Mouse (Mus musculus): Measurements from ENCODE around the gene Bco2. TPM values are rescaled to one million over a fixed set of nuclear protein-coding genes. Genes with fewer than 3 reads are reported as not detected.

Bco2 gene
- polyA plus RNA-seq, 1 experiment from 2014 or later = 0.87 TPM

DNA sequence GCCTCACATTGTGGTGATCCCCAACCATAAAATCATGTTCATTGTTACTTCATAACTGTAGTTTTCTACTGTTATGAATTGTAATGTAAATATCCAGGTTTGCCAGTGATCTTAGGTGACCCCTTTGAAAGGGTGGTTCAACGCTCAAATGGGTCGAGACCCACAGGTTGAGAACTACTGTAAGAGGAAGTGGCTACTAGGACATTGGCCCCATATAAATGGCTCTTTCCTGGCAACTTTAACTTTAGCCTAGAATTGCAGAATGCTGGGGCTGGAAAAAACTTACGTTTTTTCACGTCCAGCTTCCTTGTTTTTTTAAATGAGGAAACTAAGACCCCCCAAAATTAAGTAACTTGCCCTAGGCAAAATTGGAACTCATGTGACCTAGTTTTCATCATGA lies 12.4 kb upstream of the Bco2 start:
- H3K9ac ChIP-seq (ENCODE audit: low read depth, low read length) = no peak overlapping the region
- no peak for ATAC-seq (ENCODE audit: low read depth)
- H3K27me3 ChIP-seq (ENCODE audit: control insufficient read depth, insufficient read depth, low read depth, low read length) = no peaks in the 10 kb centered on the region
- no peaks in the 10 kb centered on the region for H3K4me1 ChIP-seq (ENCODE audit: control insufficient read depth, low read depth, low read length)
- WGBS (ENCODE audit: insufficient replicate concordance) = 47% methylated on average over 4 of the region's 4 CpGs
- no peaks in the 10 kb centered on the region for H3K36me3 ChIP-seq (ENCODE audit: control insufficient read depth, insufficient read depth)
- H3K9me3 ChIP-seq (replicated peaks; ENCODE audit: control insufficient read depth, low read length) = no peaks in the 10 kb centered on the region
- no peak overlapping the region for H3K27ac ChIP-seq (ENCODE audit: low read length)
- H3K4me3 ChIP-seq (ENCODE audit: low read depth, low read length) = no peak overlapping the region
- no peak overlapping the region for H3K4me2 ChIP-seq (ENCODE audit: low read depth, low read length)

DNA sequence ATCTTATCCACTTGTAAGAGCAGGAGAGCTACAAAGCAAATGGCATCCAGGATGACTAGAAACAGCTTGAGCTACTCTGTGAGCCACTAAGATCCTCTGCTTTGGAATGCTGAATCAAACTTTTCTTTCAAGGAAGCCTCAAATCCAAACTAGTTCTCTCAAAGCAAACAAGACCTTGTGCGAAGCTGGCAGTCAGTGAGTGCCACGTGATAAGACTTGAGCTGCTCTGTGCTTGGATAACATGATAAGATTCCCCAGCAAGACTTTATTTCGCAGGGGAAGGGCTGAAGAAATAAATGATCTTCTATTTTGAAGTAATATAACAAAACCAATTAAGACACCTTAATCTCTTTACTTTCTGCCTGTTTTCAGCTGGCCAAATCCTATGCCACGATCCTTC lies 11.0 kb upstream of the Bco2 start:
- no peak overlapping the region for H3K4me2 ChIP-seq (ENCODE audit: low read depth, low read length)
- no peak overlapping the region for H3K9ac ChIP-seq (ENCODE audit: low read depth, low read length)
- no peak overlapping the region for H3K27ac ChIP-seq (ENCODE audit: low read length)
- no peaks in the 10 kb centered on the region for H3K27me3 ChIP-seq (ENCODE audit: control insufficient read depth, insufficient read depth, low read depth, low read length)
- no peaks in the 10 kb centered on the region for H3K4me1 ChIP-seq (ENCODE audit: control insufficient read depth, low read depth, low read length)
- no peaks in the 10 kb centered on the region for H3K9me3 ChIP-seq (replicated peaks; ENCODE audit: control insufficient read depth, low read length)
- H3K36me3 ChIP-seq (ENCODE audit: control insufficient read depth, insufficient read depth) = no peaks in the 10 kb centered on the region
- ATAC-seq (ENCODE audit: low read depth) = no peak
- WGBS (ENCODE audit: insufficient replicate concordance) = 33% methylated on average over 4 of the region's 4 CpGs
- no peak overlapping the region for H3K4me3 ChIP-seq (ENCODE audit: low read depth, low read length)

DNA sequence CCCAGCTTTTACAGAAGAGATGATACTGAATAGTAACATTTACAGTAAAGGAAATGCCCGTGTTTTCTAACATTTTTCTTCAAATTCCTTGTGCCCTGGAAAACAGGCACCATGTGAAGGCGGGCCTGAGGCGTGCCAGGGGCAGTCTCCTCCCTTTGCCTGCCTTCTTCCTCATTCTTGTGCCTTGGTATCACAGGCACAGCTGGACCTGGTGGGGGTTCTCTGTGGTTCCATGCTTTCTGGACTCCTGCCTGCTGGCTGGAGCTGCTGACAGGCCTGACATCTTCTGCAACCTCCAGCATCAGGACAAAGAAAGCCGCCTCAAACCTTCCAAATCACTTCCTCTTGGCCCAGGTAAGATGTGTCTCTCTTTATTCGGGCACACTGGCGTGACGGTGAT lies 10.2 kb upstream of the Bco2 start:
- Histone ChIP-seq H3K4me3 (ENCODE audit: low read depth, low read length) (no peak overlapping the region), H3K27me3 (ENCODE audit: control insufficient read depth, insufficient read depth, low read depth, low read length) (no peaks in the 10 kb centered on the region), H3K9me3 (replicated peaks; ENCODE audit: control insufficient read depth, low read length) (no peaks in the 10 kb centered on the region), H3K27ac (ENCODE audit: low read length) (no peak overlapping the region), H3K36me3 (ENCODE audit: control insufficient read depth, insufficient read depth) (no peaks in the 10 kb centered on the region), H3K4me2 (ENCODE audit: low read depth, low read length) (no peak overlapping the region), H3K4me1 (ENCODE audit: control insufficient read depth, low read depth, low read length) (no peaks in the 10 kb centered on the region), H3K9ac (ENCODE audit: low read depth, low read length) (no peak overlapping the region)
- ATAC-seq (ENCODE audit: low read depth) = no peak
- 59% methylated on average over 7 of the region's 7 CpGs for WGBS (ENCODE audit: insufficient replicate concordance)

DNA sequence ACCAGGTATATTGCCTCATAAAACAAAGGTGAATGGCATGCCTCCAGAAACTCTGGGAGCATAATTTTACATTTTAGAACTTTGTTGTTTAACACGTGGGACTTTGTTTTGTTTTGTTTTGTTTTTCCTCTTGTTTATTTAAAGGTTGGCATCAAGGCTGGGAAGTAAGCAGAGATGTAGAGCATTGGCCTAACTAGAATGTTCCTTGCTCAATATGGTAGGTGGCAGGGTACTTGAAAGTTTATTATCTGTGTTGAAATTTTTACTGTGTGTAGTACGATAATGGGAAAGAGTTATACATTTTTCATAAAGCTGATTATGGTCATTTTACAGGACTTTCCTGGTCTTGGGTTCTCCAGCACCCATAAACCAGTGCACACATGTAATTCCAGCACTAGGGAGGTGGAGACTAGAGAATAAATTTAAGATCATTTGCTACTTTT lies 7.0 kb upstream of the Bco2 start:
- Histone ChIP-seq H3K9ac (ENCODE audit: low read depth, low read length) (no peak overlapping the region), H3K9me3 (replicated peaks; ENCODE audit: control insufficient read depth, low read length) (no peaks in the 10 kb centered on the region), H3K4me1 (ENCODE audit: control insufficient read depth, low read depth, low read length) (no peaks in the 10 kb centered on the region), H3K36me3 (ENCODE audit: control insufficient read depth, insufficient read depth) (no peaks in the 10 kb centered on the region), H3K27ac (ENCODE audit: low read length) (no peak overlapping the region), H3K27me3 (ENCODE audit: control insufficient read depth, insufficient read depth, low read depth, low read length) (no peaks in the 10 kb centered on the region), H3K4me3 (ENCODE audit: low read depth, low read length) (no peak overlapping the region), H3K4me2 (ENCODE audit: low read depth, low read length) (no peak overlapping the region)
- 61% methylated on average over 2 of the region's 2 CpGs for WGBS (ENCODE audit: insufficient replicate concordance)
- no peak for ATAC-seq (ENCODE audit: low read depth)

DNA sequence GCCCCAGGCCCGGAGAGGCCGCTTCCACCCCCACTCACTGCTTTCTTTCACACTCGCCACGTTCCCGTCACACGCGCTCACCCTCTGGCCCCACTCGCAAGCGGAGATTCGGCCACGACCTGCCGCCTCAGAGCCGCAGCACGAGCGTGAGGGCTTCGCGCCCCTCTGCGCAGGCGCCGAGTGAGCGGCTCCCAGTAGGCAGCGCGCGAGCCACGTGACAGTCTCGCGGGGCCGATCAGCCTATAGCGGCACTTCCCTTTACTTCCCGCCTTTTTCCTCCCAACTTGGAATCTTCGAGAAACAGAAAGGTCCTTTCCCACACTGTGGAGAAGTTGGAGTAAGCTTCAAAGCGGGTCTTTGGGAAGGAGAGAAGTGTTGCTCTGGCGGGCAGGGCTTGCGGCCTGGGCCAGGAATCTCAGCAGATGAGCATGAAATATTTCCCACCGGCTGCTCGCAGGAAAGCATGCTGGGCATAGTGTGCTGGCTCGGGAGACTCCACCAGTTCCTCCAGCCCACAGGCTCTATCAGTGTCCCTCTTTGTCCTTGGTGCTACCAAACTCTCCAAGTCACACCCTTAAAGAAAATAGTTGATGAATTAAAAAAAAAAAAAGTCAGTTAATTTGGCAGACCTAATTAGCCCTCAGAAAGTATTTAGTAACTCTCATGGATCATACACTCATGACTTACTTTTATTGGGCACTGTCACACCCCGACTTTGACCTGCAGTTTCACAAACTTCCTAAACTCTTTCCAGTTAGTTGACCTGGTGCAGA lies 6.3 kb upstream of the Bco2 start, which contains the start of gene Tex12:
Gene Tex12, minus strand, starts transcription at position 181 of the 773 bp plus-strand sequence.
- no peaks in the 10 kb centered on the region for H3K4me1 ChIP-seq (ENCODE audit: control insufficient read depth, low read depth, low read length)
- WGBS (ENCODE audit: insufficient replicate concordance) = 82% methylated on average over 38 of the region's 38 CpGs
- no peaks in the 10 kb centered on the region for H3K9me3 ChIP-seq (replicated peaks; ENCODE audit: control insufficient read depth, low read length)
- no peak within 1 kb of the TSS for H3K4me3 ChIP-seq (ENCODE audit: low read depth, low read length)
- H3K36me3 ChIP-seq (ENCODE audit: control insufficient read depth, insufficient read depth) = no peaks in the 10 kb centered on the region
- no peak for ATAC-seq (ENCODE audit: low read depth)
- H3K27ac ChIP-seq (ENCODE audit: low read length) = no peak within 1 kb of the TSS
- no peaks in the 10 kb centered on the region for H3K27me3 ChIP-seq (ENCODE audit: control insufficient read depth, insufficient read depth, low read depth, low read length)
- no peak within 1 kb of the TSS for H3K9ac ChIP-seq (ENCODE audit: low read depth, low read length)
- H3K4me2 ChIP-seq (ENCODE audit: low read depth, low read length) = no peak within 1 kb of the TSS

DNA sequence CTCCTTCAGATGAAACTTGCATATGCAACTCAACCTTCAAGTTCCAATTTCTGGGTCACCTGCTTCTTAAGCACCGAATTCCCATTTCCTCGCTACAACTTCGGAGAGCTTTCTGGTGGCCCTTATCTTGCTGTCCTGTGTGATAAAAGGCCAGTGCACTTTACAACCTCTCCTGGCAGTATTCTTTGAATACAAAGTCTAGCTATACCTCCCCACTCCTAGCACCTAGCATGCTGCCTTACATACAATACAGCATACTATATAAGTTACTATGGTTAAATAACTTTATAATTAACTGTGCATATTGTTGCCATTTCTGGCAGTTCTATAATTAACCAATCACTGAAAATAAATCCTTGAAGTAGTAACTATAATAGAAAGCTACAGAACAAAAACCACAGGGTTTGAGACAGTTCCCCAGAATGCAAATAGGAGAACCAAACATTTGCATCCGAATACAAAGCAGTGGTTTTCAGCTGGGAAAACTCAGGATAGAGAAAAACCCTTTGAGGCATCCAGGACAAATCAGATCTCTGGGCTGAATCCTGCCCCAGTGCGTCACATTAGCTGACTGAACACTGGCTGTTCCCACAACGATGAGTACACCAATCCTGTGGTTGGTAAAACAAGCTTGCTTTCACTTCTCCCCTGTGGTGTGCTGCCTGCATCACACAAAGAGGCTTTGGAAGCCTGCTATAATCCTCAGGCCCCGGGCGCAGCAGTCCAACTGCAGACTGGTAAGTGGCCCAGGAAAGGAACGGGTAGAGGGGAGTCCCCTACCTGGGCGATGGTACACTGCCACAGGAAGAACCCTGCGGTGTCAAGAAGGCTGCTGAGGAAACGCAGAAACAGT lies 514 bp downstream of the Bco2 start, which contains the start of gene Il18:
Gene Il18, plus strand, starts transcription at position 587 of the 853 bp plus-strand sequence.
- Histone ChIP-seq H3K36me3 (ENCODE audit: control insufficient read depth, insufficient read depth) (no peaks in the 10 kb centered on the region), H3K27me3 (ENCODE audit: control insufficient read depth, insufficient read depth, low read depth, low read length) (no peaks in the 10 kb centered on the region), H3K27ac (ENCODE audit: low read length) (no peak within 1 kb of the TSS), H3K4me3 (ENCODE audit: low read depth, low read length) (peak within 1 kb of the TSS; percentile 11; the same call in 1 of the 2 replicates), H3K4me2 (ENCODE audit: low read depth, low read length) (peak within 1 kb of the TSS; percentile 37; the same call in 1 of the 2 replicates), H3K9me3 (replicated peaks; ENCODE audit: control insufficient read depth, low read length) (no peaks in the 10 kb centered on the region), H3K4me1 (ENCODE audit: control insufficient read depth, low read depth, low read length) (no peaks in the 10 kb centered on the region), H3K9ac (ENCODE audit: low read depth, low read length) (no peak within 1 kb of the TSS)
- 25% methylated on average over 12 of the region's 12 CpGs for WGBS (ENCODE audit: insufficient replicate concordance)
- ATAC-seq (ENCODE audit: low read depth) = peak; percentile 21; the same call in 1 of the 2 replicates

DNA sequence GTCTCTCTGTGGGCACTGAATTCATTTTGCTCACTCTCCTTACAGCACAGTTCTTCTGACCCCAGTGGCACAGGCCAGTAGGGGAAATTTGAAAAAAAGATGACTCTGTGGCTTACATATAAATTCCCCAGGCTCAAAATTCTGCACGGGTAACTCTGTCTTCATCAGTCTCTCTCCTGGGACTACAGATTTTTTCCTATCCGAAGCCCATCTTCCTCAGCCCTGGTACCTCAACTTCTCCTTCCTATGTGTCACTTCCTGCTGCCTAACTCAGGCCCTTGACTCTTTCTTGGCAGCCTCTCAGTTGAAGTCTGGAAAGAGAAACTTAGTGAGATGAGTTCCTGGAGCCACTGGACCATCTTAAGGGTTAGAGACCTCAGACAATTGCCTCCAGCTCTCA lies 1.4 kb downstream of the Bco2 start:
- H3K4me2 ChIP-seq (ENCODE audit: low read depth, low read length) = no peak overlapping the region
- H3K9ac ChIP-seq (ENCODE audit: low read depth, low read length) = no peak overlapping the region
- H3K4me1 ChIP-seq (ENCODE audit: control insufficient read depth, low read depth, low read length) = no peaks in the 10 kb centered on the region
- H3K9me3 ChIP-seq (replicated peaks; ENCODE audit: control insufficient read depth, low read length) = no peaks in the 10 kb centered on the region
- ATAC-seq (ENCODE audit: low read depth) = no peak
- no peaks in the 10 kb centered on the region for H3K36me3 ChIP-seq (ENCODE audit: control insufficient read depth, insufficient read depth)
- 19% methylated on average over 2 of the region's 2 CpGs for WGBS (ENCODE audit: insufficient replicate concordance)
- no peak overlapping the region for H3K27ac ChIP-seq (ENCODE audit: low read length)
- H3K4me3 ChIP-seq (ENCODE audit: low read depth, low read length) = no peak overlapping the region
- H3K27me3 ChIP-seq (ENCODE audit: control insufficient read depth, insufficient read depth, low read depth, low read length) = no peaks in the 10 kb centered on the region

DNA sequence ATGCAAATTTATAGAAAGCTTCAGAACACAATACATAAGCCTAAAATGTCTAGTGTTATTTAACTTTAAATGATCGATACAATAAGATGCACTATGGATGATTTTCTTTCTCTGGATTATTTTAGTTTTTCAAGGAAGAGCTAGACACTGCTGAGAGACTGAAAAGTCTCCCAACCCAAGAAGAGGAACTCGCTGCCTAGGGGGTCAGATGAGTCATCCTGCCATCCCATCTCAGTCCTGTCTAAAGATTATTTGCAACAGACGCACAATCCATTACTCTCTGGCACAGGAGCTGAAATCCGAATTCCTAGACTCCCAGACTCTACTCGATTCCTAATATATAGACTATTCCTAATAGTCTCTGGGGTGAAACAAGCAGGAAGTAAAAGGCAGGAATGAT lies 2.8 kb downstream of the Bco2 start:
- WGBS (ENCODE audit: insufficient replicate concordance) = 37% methylated on average over 5 of the region's 5 CpGs
- H3K27ac ChIP-seq (ENCODE audit: low read length) = no peak overlapping the region
- H3K4me1 ChIP-seq (ENCODE audit: control insufficient read depth, low read depth, low read length) = no peaks in the 10 kb centered on the region
- ATAC-seq (ENCODE audit: low read depth) = no peak
- no peak overlapping the region for H3K4me3 ChIP-seq (ENCODE audit: low read depth, low read length)
- H3K27me3 ChIP-seq (ENCODE audit: control insufficient read depth, insufficient read depth, low read depth, low read length) = no peaks in the 10 kb centered on the region
- H3K9ac ChIP-seq (ENCODE audit: low read depth, low read length) = no peak overlapping the region
- H3K4me2 ChIP-seq (ENCODE audit: low read depth, low read length) = no peak overlapping the region
- H3K9me3 ChIP-seq (replicated peaks; ENCODE audit: control insufficient read depth, low read length) = no peaks in the 10 kb centered on the region
- no peaks in the 10 kb centered on the region for H3K36me3 ChIP-seq (ENCODE audit: control insufficient read depth, insufficient read depth)

DNA sequence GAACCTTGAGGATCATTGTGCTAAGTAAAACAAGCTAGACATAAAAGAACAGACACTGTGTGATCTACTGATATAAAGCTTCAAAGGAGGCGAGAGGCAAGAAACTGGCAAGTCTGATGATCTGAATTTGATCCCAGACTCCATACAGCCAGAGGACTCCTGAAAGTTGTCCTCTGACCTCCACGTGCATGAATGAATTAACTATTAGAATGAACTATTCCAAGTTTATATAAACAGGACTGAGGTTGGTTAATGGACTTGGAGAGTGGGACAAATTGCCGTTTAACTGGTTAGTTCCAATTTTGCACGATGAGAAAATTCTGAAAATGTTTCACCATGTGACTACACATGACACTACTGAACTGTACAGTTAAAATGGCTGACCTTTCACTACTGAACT lies 6.0 kb downstream of the Bco2 start:
- Histone ChIP-seq H3K36me3 (ENCODE audit: control insufficient read depth, insufficient read depth) (no peaks in the 10 kb centered on the region), H3K27me3 (ENCODE audit: control insufficient read depth, insufficient read depth, low read depth, low read length) (no peaks in the 10 kb centered on the region), H3K27ac (ENCODE audit: low read length) (no peak overlapping the region), H3K4me2 (ENCODE audit: low read depth, low read length) (no peak overlapping the region), H3K4me1 (ENCODE audit: control insufficient read depth, low read depth, low read length) (no peaks in the 10 kb centered on the region), H3K9me3 (replicated peaks; ENCODE audit: control insufficient read depth, low read length) (no peaks in the 10 kb centered on the region), H3K9ac (ENCODE audit: low read depth, low read length) (no peak overlapping the region), H3K4me3 (ENCODE audit: low read depth, low read length) (no peak overlapping the region)
- 58% methylated on average over 4 of the region's 4 CpGs for WGBS (ENCODE audit: insufficient replicate concordance)
- no peak for ATAC-seq (ENCODE audit: low read depth)

Data from liver, embryonic 16.5 days (tissue).